Mouse (Mus musculus): ENCODE measurements around the gene Synpo2.
"Not testable (repeated sequence)": the region's sequence is repeated elsewhere in the genome, so short reads cannot be mapped to it uniquely, and the experiment has no call there.

Gene Synpo2

DNA sequence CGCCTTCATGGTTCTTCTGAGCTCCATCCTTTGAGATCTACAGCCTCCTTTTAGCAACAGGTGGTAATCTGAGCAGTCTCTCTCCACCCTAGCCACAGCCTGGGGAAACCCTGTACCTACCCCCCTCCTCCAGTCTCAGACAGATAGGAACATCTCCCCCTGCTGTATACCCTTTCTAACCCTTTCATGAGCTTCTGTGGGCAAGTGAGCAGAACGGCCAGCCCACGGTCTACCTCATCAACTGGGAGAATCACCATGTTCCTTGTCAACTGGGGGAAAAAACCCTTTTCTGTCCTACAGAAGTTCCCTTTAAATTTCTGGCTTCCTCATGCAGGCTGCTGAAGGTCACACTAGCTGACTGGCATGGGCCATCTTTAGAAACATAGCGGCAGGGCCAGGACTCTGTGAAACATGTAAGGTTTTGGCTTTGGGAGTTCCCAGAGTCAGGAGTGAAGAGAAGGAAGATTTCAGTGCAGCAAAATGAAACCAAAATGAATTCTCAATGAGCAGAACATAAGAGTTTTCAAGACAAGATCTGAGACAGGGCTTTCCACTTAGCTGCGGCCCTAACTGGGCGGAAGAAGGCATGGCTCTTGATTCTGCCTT lies 104.7 kb downstream of the Synpo2 start:
- in situ Hi-C loops (cut with MseI, MboI): no loop called here

DNA sequence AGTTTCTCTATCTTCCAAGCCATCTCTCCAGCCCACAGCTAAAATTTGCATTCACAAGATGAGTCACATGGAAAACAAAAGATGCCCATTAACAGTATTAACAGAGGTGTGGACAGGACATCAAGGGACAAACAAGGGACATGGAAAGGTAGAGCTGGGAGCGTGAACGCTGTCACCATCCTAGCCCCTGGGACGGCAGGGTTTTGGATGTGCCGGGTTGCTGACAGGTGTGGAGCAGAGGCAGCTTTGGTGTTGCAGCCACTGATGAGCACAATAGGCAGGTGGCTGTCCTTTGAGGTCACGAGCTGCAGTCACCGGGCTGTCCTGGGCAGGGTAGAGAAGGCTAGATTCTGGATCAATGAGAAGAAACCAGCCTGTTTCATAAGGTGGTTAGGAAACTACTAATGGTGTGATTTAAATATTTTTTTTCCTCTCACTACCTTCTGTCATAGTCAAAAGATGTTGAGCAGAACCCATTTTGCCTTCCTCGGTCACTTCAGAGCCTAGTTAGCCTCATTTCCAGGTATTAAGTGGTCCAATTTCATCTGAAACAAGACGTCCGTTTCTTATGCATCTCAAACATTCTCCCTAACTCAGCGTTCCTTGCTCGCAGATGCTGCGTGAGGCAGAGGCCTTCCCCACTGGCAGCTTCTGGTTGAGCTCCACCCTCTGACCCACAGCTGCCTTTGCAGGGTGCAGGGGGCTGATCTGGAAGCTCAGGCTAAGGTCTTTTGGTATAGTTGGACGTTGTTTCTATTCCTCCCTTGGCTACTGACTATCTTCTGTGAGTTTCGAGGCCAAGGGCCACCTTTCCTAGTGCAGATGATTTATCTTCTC lies 105.4 kb downstream of the Synpo2 start:
- in situ Hi-C loops (cut with MseI, MboI): no loop called here

DNA sequence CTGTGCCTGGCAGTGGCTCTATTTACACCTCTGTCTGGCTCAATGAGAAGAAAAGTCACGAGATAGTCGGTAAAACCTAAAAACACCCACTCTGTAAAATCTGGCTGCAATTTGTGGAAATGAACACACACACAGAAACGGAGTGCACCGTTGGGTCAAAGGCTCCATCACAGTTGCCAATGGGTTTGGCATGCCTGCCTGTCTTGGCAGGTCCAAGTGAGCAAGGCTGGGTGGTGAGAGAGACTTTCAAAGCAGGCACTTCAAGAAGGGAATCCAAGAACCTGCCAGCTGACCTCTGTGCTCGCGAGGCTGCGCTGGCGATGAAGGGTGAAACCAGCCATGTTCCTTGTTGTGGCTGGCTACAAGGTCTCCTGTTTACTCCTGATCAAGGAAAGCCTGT lies 107.2 kb downstream of the Synpo2 start:
- in situ Hi-C loops (cut with MseI, MboI): no loop called here

DNA sequence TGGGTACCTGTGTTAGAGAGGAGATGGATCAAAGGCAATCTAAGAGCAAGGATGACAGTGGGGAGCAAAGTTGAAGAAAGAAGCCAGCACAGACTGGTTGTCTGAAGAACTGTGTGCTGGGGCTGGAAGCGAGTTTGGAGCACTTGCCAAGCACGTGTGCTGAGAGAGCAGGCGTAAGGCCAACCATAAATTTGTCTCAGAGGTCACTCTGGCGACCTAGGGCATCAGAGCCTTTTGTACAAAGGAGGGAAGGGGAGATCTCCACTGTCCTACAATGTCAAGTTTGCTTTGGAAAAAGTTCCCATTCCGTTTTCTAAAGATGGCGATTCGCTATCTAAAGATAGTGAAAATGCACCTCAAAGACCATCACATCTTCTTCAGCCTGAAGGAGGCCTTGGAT lies 107.9 kb downstream of the Synpo2 start:
- in situ Hi-C loops (cut with MseI, MboI): no loop called here

DNA sequence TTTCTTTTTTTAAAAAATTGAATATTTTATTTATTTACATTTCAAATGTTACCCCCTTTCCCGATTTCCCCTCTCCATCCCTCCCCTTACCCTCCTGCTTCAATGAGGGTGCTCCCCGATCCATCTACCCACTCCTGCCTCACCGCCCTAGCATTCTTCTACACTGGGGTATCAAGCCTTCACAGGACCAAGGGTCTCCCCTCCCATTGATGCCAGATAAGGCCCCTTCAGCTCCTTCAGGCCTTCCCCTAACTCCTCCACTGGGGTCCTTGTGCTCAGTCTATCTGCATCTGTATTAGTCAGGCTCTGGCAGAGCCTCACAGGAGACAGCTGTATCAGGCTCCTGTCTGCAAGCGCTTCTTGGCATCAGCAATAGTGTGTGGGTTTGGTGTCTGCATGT lies 109.2 kb downstream of the Synpo2 start:
- in situ Hi-C loops (cut with MseI, MboI): not testable (repeated sequence)

DNA sequence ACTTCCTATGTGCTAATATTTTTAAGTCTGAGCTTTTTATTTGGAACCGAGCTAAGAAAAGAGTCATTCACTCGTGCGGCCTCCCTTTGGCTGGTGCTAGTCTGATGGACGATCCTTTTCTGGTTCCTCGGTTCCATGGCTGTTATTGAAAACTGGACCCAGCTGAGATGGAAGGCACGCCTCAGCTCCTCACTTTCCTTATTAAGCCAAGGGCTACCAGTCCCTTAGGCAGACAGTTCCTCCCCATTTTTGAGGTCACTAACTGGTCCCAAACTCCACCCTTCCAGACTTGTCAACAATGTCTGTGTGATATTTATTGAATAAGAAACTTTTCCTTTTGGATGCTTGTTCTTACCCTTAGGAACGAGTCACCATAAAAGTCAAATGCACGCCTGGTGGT lies 112.1 kb downstream of the Synpo2 start:
- in situ Hi-C loops (cut with MseI, MboI): no loop called here

DNA sequence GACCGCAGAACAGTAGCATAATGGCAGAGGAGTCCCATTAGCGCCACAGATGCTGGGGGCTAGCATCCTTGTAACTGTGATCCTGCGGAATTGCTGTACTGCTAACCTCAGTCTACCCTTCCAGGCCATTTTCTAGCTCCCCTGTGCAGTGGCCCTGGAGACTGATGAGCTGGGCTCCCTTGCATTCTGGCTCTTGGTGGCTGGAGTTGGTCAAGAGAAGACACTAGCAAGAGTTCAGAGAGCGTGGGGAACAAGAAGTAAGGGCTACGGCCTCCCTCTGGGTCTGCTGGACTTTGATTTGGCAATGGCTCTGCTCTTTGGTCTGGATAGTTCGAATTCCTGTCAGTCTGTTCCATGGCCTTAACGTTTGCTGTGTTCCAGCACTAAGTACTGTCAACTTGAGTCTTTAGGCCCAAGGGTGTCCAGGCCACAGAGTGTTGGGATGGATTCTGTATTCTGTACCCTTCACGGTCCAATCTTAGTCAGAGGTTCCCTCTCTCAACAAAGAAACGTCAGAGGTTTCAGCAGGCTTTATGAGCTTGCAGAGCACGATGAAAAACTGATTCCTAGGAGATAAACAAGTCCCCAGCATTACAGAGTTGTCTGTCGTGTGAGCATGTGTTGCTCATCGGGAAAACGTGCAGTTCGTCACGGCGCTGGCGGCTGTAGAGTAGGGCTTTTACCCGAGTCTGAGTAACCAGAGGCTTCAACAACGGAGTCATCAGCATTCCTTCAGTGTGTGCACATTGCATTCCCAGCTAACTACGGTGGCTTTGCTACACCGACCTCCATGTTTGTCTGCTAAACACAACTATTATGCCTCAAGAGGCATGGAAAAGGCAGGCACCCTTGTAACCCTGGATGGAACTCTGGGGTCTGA lies 113.6 kb downstream of the Synpo2 start:
- in situ Hi-C loops (cut with MseI, MboI): no loop called here

DNA sequence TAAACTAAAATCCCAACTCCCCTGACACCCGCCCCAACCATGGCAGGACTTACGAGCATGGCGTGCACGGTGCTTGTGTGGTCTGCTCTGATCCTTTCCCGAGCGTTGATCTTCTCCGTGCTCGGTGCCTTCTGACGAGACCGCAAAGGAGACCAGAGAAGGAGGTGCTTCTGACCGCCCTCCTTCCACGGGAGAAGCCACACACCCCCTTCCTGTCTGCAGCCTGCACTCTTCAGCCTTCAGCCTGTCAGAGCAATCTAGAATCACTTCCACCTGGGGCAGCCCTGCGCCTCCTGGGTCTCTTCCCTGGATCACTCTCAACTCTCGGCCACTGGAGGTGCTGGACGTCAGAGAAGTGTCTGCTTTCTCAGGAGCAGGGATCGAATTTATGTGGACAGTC lies 119.0 kb downstream of the Synpo2 start:
- in situ Hi-C loops (cut with MseI, MboI): no loop called here

DNA sequence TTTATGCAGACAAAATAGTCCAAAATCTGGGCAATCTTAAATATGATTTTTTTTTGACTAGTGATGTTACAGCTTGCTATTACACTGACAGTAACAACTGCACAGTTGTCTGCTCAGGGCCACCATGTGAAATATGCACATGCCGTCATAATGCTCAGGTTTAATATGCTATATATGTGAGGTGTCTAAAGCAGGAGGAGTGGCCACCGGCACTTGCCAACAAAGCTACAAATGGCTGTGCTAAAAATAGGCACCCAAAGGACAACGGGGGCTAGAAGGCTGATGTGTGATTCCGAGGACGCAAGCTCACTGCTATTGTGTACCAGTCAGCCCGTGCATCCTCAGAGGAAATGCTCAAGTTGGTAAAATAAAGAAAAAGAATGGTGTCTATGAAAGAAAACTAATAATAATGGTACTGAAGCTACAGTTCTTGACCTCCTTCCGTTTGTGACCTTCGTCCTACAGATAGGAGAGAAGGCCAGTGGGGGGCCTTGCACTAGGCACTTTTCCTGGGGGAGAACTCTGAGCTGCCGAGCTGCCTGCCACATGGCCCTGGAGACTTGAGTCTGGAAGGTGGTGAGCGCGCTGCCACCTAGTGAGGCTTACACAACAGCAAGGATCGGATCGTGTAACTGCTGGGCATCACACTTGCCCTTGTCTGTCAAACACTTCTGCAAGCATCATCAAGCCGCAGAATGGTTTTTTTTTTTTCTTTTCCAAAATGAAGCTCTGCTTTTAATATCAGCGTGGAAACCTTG lies 120.0 kb downstream of the Synpo2 start:
- in situ Hi-C loops (cut with MseI, MboI): no loop called here

DNA sequence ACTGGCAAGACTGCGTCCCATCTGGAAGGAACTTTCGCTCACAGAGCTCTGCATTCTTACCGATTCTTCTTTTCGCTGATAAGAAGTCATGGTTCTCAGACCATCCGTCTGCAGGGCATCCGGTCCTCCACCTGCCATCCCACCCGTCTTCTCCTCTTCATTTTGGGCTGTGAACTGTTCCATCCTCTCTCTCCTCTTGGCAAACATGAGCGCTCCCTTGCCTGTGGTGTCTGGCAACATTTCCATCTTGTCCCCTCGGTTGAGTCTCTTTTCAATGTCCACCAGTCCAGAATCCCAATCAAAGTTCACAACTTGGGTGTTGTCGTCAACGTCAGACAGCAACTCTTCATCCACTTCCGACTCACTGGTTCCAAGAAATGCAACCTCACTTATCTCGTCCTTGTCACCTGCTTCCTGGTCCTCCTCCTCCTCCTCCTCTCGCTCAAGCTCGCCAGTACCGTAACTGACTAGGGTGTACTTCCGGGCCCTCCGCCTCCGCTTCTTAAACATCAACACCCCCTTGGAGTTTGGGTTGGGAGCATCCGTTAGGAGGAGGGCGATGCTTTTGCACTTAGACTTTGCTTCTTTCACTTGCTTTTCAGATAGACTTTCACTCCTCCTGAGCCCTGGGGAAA lies 121.8 kb downstream of the Synpo2 start:
- in situ Hi-C loops (cut with MseI, MboI): no loop called here

DNA sequence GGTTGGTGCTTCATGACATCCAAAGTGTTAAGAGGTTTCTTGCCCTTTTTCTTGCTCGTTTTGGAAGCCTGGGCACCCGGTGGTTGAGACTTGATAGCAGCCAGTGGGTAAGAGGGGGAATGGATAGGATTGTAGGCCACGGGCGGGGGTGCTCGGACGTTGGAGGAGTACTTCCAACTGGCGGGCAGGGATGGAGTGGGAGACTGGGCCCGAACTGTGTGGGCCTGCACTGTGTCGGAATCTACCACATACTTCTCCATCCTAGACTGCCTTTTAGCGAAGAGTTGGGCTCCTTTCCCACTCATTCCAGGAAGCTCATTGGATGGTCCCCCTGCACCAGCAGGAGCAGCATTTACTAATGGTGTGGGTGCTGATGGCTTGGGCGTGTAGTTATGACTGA lies 123.2 kb downstream of the Synpo2 start:
- in situ Hi-C loops (cut with MseI, MboI): no loop called here

DNA sequence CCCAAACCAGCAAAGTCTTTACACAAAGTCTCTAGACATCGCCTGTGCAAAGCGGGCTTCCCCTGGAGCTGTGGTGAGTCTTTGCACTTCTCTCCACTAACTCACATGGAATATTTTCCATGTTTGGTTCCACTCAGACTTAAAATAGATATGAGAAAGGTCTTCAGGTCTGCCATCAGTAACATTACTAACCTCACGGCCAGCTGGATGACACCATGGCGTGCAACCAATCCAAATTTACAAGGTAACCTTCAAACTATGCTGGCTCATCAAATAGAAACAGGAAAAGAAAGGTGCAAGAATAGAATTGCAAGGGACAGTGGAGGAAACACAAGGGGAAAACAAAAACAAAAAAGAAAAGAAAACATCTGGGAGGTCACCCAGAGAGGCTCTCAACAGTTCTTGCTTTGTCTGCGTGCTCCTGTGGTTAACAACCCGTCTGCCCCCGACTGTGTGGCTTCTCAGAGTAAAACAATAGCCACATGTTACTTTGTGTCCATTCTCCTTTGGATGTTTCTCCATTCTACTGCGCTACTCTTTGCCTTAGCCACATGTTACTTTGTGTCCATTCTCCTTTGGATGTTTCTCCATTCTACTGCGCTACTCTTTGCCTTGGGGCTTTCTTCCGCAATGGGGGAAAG lies 124.8 kb downstream of the Synpo2 start:
- in situ Hi-C loops (cut with MseI, MboI): no loop called here

DNA sequence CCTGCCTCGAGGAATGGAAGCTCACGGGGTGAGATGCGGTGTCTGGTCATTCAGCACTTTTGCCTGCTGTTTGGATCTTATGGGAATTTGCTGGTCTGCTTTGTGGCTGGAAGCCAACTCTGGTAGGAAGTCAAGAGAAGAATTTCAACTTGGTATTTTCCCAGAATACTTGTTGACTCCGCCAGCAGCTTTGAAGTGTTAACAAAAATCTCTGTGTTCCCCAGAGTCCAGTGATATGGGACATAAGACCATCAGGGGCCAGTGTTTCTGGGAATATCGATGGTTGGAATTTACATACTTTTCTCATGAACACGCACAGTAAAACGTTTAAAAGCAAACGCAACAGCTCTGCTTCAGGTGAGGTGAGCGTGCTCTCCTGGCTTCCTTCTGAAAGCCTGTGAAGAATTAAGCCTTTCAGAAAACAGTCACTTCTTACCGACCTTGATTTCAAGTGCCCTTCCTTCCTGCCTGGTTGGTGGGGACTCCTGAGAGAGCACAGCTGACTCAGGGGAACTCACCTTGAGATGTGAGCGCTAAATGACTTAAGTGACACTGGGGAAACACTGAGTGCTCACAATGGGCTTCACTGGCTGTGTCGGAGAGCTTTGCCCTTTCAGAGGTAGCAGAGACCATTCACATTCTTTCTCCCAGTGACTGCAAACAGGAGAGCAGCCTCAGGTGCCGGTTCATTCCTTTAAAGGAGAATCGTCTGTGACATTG lies 128.0 kb downstream of the Synpo2 start:
- in situ Hi-C loops (cut with MseI, MboI): loop anchor here (10.0 kb wide), 2 partner anchors 143 to 163 kb away; no protein-coding TSS in a partner anchor

DNA sequence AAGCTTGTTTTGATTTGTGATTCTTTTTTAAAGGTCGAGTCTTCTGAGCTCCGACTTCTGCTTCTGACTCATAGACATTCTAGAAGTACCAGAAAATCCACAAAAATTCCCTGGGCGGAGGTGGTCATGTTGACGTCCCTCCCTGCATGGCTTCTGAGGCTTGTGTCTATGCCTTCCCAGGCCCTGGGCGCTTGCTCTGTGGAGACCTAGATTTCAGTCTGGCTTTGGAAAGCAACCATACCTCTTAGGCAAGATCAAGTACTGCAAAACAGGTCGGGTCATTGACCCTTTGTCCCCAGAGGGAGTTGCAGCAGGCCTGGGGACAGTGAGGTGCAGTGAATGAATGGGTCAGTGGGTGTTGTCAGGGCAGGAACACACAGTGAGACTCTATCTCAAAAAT lies 131.6 kb downstream of the Synpo2 start:
- in situ Hi-C loops (cut with MseI, MboI): loop anchor here (10.0 kb wide), 2 partner anchors 140 to 160 kb away; no protein-coding TSS in a partner anchor

DNA sequence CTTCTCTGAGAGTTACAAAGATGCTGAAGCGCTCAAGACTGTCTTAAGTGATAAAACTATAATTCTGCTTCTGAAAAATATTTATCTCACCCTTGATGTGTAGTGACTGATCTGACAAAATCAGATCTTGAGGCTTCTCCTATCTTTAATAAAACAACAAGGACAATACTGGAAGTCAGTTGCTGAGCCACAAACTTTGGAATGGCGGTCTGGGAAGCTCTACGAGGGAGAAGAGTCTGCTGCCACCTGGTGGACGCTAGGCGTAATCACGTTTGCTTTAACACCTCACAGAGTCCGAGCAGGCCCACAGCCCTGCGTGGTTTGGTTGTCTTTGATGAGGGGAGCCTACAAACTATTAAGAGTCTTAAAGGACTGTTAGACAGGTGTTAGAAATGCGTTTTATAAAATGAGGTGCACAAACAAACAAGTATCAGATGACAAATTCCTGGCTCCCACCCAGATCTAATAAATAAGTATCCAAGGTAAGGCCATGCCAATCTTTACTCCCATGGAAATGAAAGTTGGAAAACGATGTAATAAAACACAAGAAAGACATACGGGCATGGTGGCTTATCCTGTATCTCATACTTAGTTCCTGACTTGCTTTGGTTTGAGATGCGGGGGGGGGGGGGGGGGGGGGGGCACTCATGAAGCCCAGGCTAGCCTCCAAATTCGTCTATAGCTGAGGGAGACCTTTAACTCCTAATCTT lies 132.6 kb downstream of the Synpo2 start:
- in situ Hi-C loops (cut with MseI, MboI): loop anchor here (10.0 kb wide), 2 partner anchors 139 to 159 kb away; no protein-coding TSS in a partner anchor

DNA sequence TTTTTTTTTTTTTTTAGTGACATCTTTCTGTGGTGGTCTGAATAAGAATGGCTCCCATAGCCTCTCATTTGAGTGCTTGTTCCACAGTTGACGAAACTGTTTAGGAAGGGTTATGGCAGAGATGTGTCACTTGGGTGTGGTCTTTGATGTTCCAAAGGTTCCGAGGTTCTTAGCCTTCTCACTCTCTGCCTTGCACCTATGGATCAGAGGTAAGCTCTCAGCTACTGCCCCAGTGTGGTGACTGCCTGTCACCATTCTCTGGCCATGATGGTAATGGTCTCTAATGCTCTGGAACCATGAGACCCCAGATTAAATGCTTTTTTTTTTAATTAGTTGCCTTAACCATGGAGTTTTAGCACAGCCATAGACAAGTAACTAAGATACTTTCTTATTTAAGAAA lies 134.2 kb downstream of the Synpo2 start:
- in situ Hi-C loops (cut with MseI, MboI): loop anchor here (10.0 kb wide), 2 partner anchors 137 to 157 kb away; no protein-coding TSS in a partner anchor

DNA sequence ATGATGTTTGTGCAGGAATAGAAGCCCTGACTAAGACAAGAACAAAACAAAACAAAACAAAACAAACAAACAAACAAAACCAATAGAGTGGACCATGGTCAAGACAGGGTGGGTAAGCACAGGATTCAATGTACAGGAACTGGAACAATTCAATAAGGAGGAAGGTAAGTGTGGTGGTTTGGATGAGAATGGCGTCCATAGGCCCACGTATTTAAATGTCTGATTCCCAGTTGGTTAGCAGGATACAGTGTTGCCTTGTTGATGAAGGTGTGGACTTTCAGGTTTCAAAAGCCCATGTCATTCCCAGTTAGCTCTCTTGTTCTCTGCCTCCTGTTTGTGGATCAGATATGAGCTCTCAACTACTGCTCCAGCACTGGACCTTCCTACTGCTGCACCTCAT lies 140.8 kb downstream of the Synpo2 start:
- in situ Hi-C loops (cut with MseI, MboI): no loop called here

DNA sequence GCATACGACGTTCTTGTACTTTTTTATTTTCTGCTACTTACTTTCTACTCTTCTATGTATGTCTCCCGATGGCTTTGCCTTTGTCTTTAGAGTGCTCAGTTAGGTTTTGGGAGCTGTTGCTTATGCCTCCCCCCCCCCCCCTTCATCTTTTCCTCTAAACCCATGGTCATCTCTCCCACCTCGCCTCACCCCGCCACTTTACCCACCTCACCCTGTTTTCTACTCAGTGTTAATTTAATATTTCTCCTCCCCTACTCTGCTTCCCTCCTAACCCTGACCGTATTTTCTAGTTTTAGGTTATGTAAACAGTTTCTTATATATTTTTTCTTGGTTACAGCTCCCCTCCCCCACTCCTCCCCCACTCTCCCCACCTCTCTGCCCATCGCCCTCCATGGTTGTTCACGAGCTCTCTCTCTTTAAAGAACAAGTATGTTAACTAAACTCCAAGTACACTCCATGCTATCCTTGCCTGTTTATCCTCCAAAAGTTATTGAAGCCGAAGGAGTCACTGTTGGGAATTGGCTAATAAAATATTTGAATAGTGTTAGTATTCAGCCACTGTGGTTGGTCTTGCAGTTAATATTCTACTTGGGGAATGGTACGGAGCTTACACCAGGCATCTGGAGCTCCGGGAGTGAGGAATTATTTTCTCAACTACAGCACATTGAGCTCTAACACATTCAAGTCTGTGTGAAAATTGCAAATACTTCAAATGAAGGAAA lies 142.1 kb downstream of the Synpo2 start:
- in situ Hi-C loops (cut with MseI, MboI): no loop called here
